Mouse (Mus musculus) liver, embryonic 12.5 days (tissue): Measurements from ENCODE around the gene Neurod2. TPM values are rescaled to one million over a fixed set of nuclear protein-coding genes. Genes with fewer than 3 reads are reported as not detected.

ENCODE experiments used
- ATAC-seq: fragments of 200-750 bp; cut with Nextera tagmentation; 2 replicates; pipeline ENCODE4 v1.8.0; 2017; ENCODE audit warnings: moderate number of reproducible peaks, mild to moderate bottlenecking, moderate library complexity
- H3K27ac ChIP-seq: fragments of 300-500 bp; sonication (generic); 2 replicates; pipeline ENCODE4 v1.5.1; 2016; ENCODE audit warnings: mild to moderate bottlenecking
- H3K27me3 ChIP-seq: fragments of 300-500 bp; sonication (generic); replicated peaks from 2 replicates; pipeline ENCODE4 v1.6.1; 2016; ENCODE audit warnings: mild to moderate bottlenecking, moderate library complexity
- H3K36me3 ChIP-seq: fragments of 300-500 bp; sonication (generic); 2 replicates; pipeline ENCODE4 v1.6.1; 2016; ENCODE audit warnings: mild to moderate bottlenecking, moderate library complexity
- H3K4me1 ChIP-seq: fragments of 300-500 bp; sonication (generic); 2 replicates; pipeline ENCODE4 v1.6.1; 2016
- H3K4me2 ChIP-seq: fragments of 300-500 bp; sonication (generic); 2 replicates; pipeline ENCODE4 v1.6.1; 2016; ENCODE audit warnings: mild to moderate bottlenecking, moderate library complexity
- H3K4me3 ChIP-seq: fragments of 300-500 bp; sonication (generic); 2 replicates; pipeline ENCODE4 v1.5.1; 2016; ENCODE audit warnings: mild to moderate bottlenecking, moderate library complexity
- H3K9ac ChIP-seq: fragments of 300-500 bp; sonication (generic); 2 replicates; pipeline ENCODE4 v1.6.1; 2016; ENCODE audit warnings: mild to moderate bottlenecking, moderate library complexity
- H3K9me3 ChIP-seq: fragments of 300-500 bp; sonication (generic); replicated peaks from 2 replicates; pipeline ENCODE4 v1.6.1; 2016; ENCODE audit warnings: mild to moderate bottlenecking, moderate library complexity
- WGBS: fragments of 180-500 bp; shearing (Covaris S2); methylation state at CpG from one replicate; pipeline ENCODE4 v1.1.7; 2016; ENCODE audit not compliant: insufficient replicate concordance; 5-methylcytosine and 5-hydroxymethylcytosine counted together
- polyA plus RNA-seq: library from polyadenylated mRNA; unstranded; fragments of >200 nt; fragmentation: Nextera tagmentation; extraction: Ambion mirVana; gene quantifications from 2 replicates; pipeline ENCODE4 v1.2.1, GENCODE M21; 2016

The Neurod2 gene
- polyA plus RNA-seq, 1 experiment from 2014 or later: not detected

- Histone ChIP-seq H3K9ac (no peak overlapping the region), H3K4me2 (no peak overlapping the region), H3K27ac (no peak overlapping the region), H3K4me1 (peaks cover 12% of the 10 kb centered on the region; the same call in 1 of the 2 replicates), H3K27me3 (peaks cover 98% of the 10 kb centered on the region), H3K4me3 (peak overlapping the region; percentile 36; the same call in 1 of the 2 replicates), H3K36me3 (no peaks in the 10 kb centered on the region), H3K9me3 (no peaks in the 10 kb centered on the region)
- 6% methylated on average over 9 of the region's 9 CpGs for WGBS
- no peak for ATAC-seq
These were observed 19.9 kb upstream of the Neurod2 start for GRCm38 (mm10) chr11:98349308-98349707.

- Histone ChIP-seq H3K4me3 (peak within 1 kb of the TSS; percentile 36), H3K9me3 (no peaks in the 10 kb centered on the region), H3K4me1 (peaks cover 12% of the 10 kb centered on the region; the same call in 1 of the 2 replicates), H3K4me2 (peak within 1 kb of the TSS; percentile 63), H3K27ac (no peak within 1 kb of the TSS), H3K27me3 (peaks cover 97% of the 10 kb centered on the region), H3K9ac (no peak within 1 kb of the TSS), H3K36me3 (no peaks in the 10 kb centered on the region)
- ATAC-seq: no peak
- WGBS: 1% methylated on average over 55 of the region's 55 CpGs
These were observed 18.9 kb upstream of the Neurod2 start, which contains the start of gene Ppp1r1b for GRCm38 (mm10) chr11:98348083-98348961. TSS of gene Ppp1r1b (plus strand) at chr11:98348404.

- Histone ChIP-seq H3K4me3 (no peak overlapping the region), H3K4me2 (no peak overlapping the region), H3K36me3 (no peaks in the 10 kb centered on the region), H3K27me3 (peaks cover 90% of the 10 kb centered on the region), H3K4me1 (peaks cover 15% of the 10 kb centered on the region; the same call in 1 of the 2 replicates), H3K9ac (no peak overlapping the region), H3K9me3 (no peaks in the 10 kb centered on the region), H3K27ac (no peak overlapping the region)
- WGBS: 11% methylated on average over 10 of the region's 12 CpGs
- ATAC-seq: no peak
These were observed 18.1 kb upstream of the Neurod2 start for GRCm38 (mm10) chr11:98347385-98348082.

GRCm38 (mm10) chr11:98346168-98346567, 16.7 kb upstream of the Neurod2 start:
- Histone ChIP-seq H3K27ac (no peak overlapping the region), H3K4me1 (peaks cover 20% of the 10 kb centered on the region; the same call in 1 of the 2 replicates), H3K4me2 (no peak overlapping the region), H3K36me3 (no peaks in the 10 kb centered on the region), H3K9ac (no peak overlapping the region), H3K4me3 (no peak overlapping the region), H3K9me3 (no peaks in the 10 kb centered on the region), H3K27me3 (peaks cover 90% of the 10 kb centered on the region)
- ATAC-seq: no peak
- 13% methylated on average over 9 of the region's 9 CpGs for WGBS

- Histone ChIP-seq H3K27me3 (peaks cover 90% of the 10 kb centered on the region), H3K4me1 (peaks cover 20% of the 10 kb centered on the region; the same call in 1 of the 2 replicates), H3K36me3 (no peaks in the 10 kb centered on the region), H3K4me3 (no peak overlapping the region), H3K9me3 (no peaks in the 10 kb centered on the region), H3K9ac (no peak overlapping the region), H3K27ac (no peak overlapping the region), H3K4me2 (peak overlapping the region; percentile 30; the same call in 1 of the 2 replicates)
- no peak for ATAC-seq
- WGBS: 2% methylated on average over 14 of the region's 14 CpGs
These were observed 15.8 kb upstream of the Neurod2 start for GRCm38 (mm10) chr11:98345253-98345652.

- no peak overlapping the region for H3K4me3 ChIP-seq
- ATAC-seq: no peak
- peaks cover 19% of the 10 kb centered on the region for H3K4me1 ChIP-seq
- no peaks in the 10 kb centered on the region for H3K36me3 ChIP-seq
- 4% methylated on average over 28 of the region's 29 CpGs for WGBS
- peaks cover 90% of the 10 kb centered on the region for H3K27me3 ChIP-seq
- H3K27ac ChIP-seq: no peak overlapping the region
- no peak overlapping the region for H3K9ac ChIP-seq
- peak overlapping the region; percentile 47 for H3K4me2 ChIP-seq
- H3K9me3 ChIP-seq: no peaks in the 10 kb centered on the region
These were observed 12.8 kb upstream of the Neurod2 start for GRCm38 (mm10) chr11:98342000-98342945.

- Histone ChIP-seq H3K27me3 (peaks cover 90% of the 10 kb centered on the region), H3K9ac (no peak overlapping the region), H3K9me3 (no peaks in the 10 kb centered on the region), H3K27ac (no peak overlapping the region), H3K4me3 (no peak overlapping the region), H3K36me3 (no peaks in the 10 kb centered on the region), H3K4me2 (no peak overlapping the region), H3K4me1 (peaks cover 19% of the 10 kb centered on the region)
- WGBS: 53% methylated on average over 4 of the region's 4 CpGs
- ATAC-seq: no peak
These were observed 11.7 kb upstream of the Neurod2 start for GRCm38 (mm10) chr11:98341174-98341573.

- H3K4me1 ChIP-seq: peaks cover 19% of the 10 kb centered on the region
- no peak overlapping the region for H3K4me2 ChIP-seq
- no peak overlapping the region for H3K9ac ChIP-seq
- no peaks in the 10 kb centered on the region for H3K9me3 ChIP-seq
- H3K27me3 ChIP-seq: peaks cover 90% of the 10 kb centered on the region
- H3K27ac ChIP-seq: no peak overlapping the region
- 24% methylated on average over 2 of the region's 4 CpGs for WGBS
- no peak overlapping the region for H3K4me3 ChIP-seq
- no peak for ATAC-seq
- H3K36me3 ChIP-seq: no peaks in the 10 kb centered on the region
These were observed 11.1 kb upstream of the Neurod2 start for GRCm38 (mm10) chr11:98340597-98340996.

- Histone ChIP-seq H3K4me3 (no peak overlapping the region), H3K4me2 (no peak overlapping the region), H3K27ac (no peak overlapping the region), H3K36me3 (no peaks in the 10 kb centered on the region), H3K9ac (no peak overlapping the region), H3K4me1 (peaks cover 17% of the 10 kb centered on the region), H3K9me3 (no peaks in the 10 kb centered on the region), H3K27me3 (peaks cover 91% of the 10 kb centered on the region)
- 8% methylated on average over 11 of the region's 11 CpGs for WGBS
- ATAC-seq: no peak
These were observed 10.3 kb upstream of the Neurod2 start for GRCm38 (mm10) chr11:98339679-98340287.

- peaks cover 23% of the 10 kb centered on the region for H3K4me1 ChIP-seq
- H3K36me3 ChIP-seq: no peaks in the 10 kb centered on the region
- H3K27ac ChIP-seq: no peak overlapping the region
- H3K4me3 ChIP-seq: peak overlapping the region; percentile 42
- no peak overlapping the region for H3K9ac ChIP-seq
- peaks cover 92% of the 10 kb centered on the region for H3K27me3 ChIP-seq
- peak overlapping the region; percentile 61 for H3K4me2 ChIP-seq
- WGBS: 2% methylated on average over 19 of the region's 19 CpGs
- no peaks in the 10 kb centered on the region for H3K9me3 ChIP-seq
- ATAC-seq: no peak
These were observed 9.6 kb upstream of the Neurod2 start for GRCm38 (mm10) chr11:98339071-98339501.

- H3K27ac ChIP-seq: no peak overlapping the region
- H3K4me3 ChIP-seq: peak overlapping the region; percentile 42
- peaks cover 23% of the 10 kb centered on the region for H3K4me1 ChIP-seq
- H3K36me3 ChIP-seq: no peaks in the 10 kb centered on the region
- ATAC-seq: no peak
- peaks cover 92% of the 10 kb centered on the region for H3K27me3 ChIP-seq
- no peaks in the 10 kb centered on the region for H3K9me3 ChIP-seq
- 2% methylated on average over 57 of the region's 57 CpGs for whole genome bisulfite sequencing
- H3K9ac ChIP-seq: no peak overlapping the region
- peak overlapping the region; percentile 61 for H3K4me2 ChIP-seq
These were observed 9.1 kb upstream of the Neurod2 start for GRCm38 (mm10) chr11:98338507-98338961.
